Mouse (Mus musculus) megakaryocyte, embryonic 14.5 days (primary cell): ENCODE measurements around the gene Rpl18.

Experiments used
- FLI1 ChIP-seq: IDR thresholded peaks from 2 replicates; pipeline ENCODE4 v1.6.1; 2012; ENCODE audit warnings: low read length, inconsistent platforms, mixed read lengths
- GATA1 ChIP-seq: IDR thresholded peaks from 3 replicates; pipeline ENCODE4 v1.6.1; 2012; ENCODE audit warnings: mixed read lengths, low read length, inconsistent platforms, borderline replicate concordance

DNA sequence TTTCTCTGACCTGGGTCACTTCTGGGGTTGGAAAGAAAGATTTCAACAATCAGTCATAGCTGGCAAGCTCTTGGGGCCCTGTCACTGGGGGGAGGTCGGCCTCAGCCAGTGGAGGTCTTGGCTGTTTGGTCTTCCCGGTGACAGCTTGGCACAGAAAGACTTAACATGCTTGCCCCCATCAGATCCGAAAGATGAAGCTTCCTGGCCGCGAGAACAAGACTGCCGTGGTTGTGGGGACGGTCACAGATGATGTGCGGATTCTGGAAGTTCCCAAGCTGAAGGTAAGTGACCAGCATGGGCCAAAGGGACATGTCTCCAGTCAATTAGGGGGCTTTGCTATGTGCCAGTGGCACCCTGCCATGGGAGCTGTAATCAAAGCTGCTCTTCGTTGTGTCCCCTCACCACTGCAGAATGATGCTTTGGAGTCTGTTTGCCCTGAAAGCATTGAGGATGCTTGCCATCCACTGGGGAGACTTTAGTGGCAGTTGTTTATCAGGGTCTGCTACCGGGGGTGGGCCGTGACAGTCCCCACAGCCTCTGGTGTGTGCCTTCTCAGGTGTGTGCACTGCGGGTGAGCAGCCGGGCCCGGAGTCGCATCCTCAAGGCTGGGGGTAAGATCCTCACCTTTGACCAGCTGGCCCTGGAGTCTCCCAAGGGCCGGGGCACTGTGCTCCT lies 4.6 kb downstream of the Rpl18 start:
- no peak for TF ChIP-seq FLI1
- no peak for TF ChIP-seq GATA1
